Mouse (Mus musculus) large intestine, adult 2 months (tissue): ENCODE results near the gene Gart. TPM values are rescaled to one million over a fixed set of nuclear protein-coding genes. Genes with fewer than 3 reads are reported as not detected.
"Not testable (repeated sequence)": the region's sequence is repeated elsewhere in the genome, so short reads cannot be mapped to it uniquely, and the experiment has no call there.

Experiments
- DNase-seq: peaks from one replicate; pipeline ENCODE4 v3.0.0-alpha.2; 2012; ENCODE audit warnings: low read depth, low spot score
- WGBS: fragments of 180-500 bp; shearing (Covaris S2); methylation state at CpG from one replicate; pipeline ENCODE4 v1.1.7; 2018; 5-methylcytosine and 5-hydroxymethylcytosine counted together
- polyA plus RNA-seq: library from polyadenylated mRNA; depleted of rRNA; stranded (reverse); fragments of >200 nt; gene quantifications from 2 replicates; pipeline ENCODE4 v1.2.3, GENCODE M21; 2012

Gart gene
- polyA plus RNA-seq, 1 experiment: 36.5 TPM

GRCm38 (mm10) chr16:91649781-91650180 is 3.0 kb upstream of the Gart start:
- DNase-seq: no peak

- no peak for DNase-seq
- WGBS: 14% methylated on average over 3 of the region's 3 CpGs
These were observed 2.5 kb upstream of the Gart start for GRCm38 (mm10) chr16:91649246-91649645.

GRCm38 (mm10) chr16:91648220-91648550 is 1.4 kb upstream of the Gart start:
- no peak for DNase-seq
- under 1% methylated on average over 25 of the region's 25 CpGs for WGBS

- peak; percentile 92 for DNase-seq
- under 1% methylated on average over 70 of the region's 70 CpGs for WGBS
These were observed 888 bp upstream of the Gart start, which contains the start of gene Son for GRCm38 (mm10) chr16:91647461-91648219. Son (plus strand) TSS chr16:91647506.

GRCm38 (mm10) chr16:91645995-91646602 is 653 bp downstream of the Gart start:
- 2% methylated on average over 11 of the region's 11 CpGs for WGBS

GRCm38 (mm10) chr16:91645420-91645819 is 1.3 kb downstream of the Gart start:
- DNase-seq: not testable (repeated sequence)
- WGBS: 0% methylated on average over 1 of the region's 2 CpGs

More at GRCm38 (mm10) chr16:91645995-91646602, 653 bp downstream of the Gart start:
- no peak for DNase-seq

GRCm38 (mm10) chr16:91644901-91645300 is 1.9 kb downstream of the Gart start:
- no peak for DNase-seq
- 83% methylated on average over 2 of the region's 2 CpGs for WGBS

- no peak for DNase-seq
- 90% methylated on average over 8 of the region's 8 CpGs for WGBS
These were observed 6.6 kb downstream of the Gart start for GRCm38 (mm10) chr16:91640171-91640570.

- no peak for DNase-seq
- WGBS: 97% methylated on average over 2 of the region's 2 CpGs
These were observed 7.1 kb downstream of the Gart start for GRCm38 (mm10) chr16:91639636-91640035.

- 94% methylated on average over 5 of the region's 5 CpGs for WGBS
- DNase-seq: no peak
These were observed 7.6 kb downstream of the Gart start for GRCm38 (mm10) chr16:91639161-91639560.

GRCm38 (mm10) chr16:91633641-91634040 is 13.1 kb downstream of the Gart start:
- WGBS: 85% methylated on average over 12 of the region's 12 CpGs
- DNase-seq: no peak

GRCm38 (mm10) chr16:91632940-91633339 is 13.8 kb downstream of the Gart start:
- WGBS: 92% methylated on average over 7 of the region's 7 CpGs

GRCm38 (mm10) chr16:91632439-91632838 is 14.3 kb downstream of the Gart start:
- 81% methylated on average over 5 of the region's 5 CpGs for WGBS
- no peak for DNase-seq

More at GRCm38 (mm10) chr16:91632940-91633339, 13.8 kb downstream of the Gart start:
- no peak for DNase-seq

- 73% methylated on average over 1 of the region's 1 CpGs for WGBS
These were observed 16.2 kb downstream of the Gart start for GRCm38 (mm10) chr16:91630584-91630983.

GRCm38 (mm10) chr16:91629749-91630148 is 17.0 kb downstream of the Gart start:
- 94% methylated on average over 4 of the region's 4 CpGs for WGBS
- no peak for DNase-seq

More at GRCm38 (mm10) chr16:91630584-91630983, 16.2 kb downstream of the Gart start:
- no peak for DNase-seq

- WGBS: 86% methylated on average over 3 of the region's 3 CpGs
- no peak for DNase-seq
These were observed 18.1 kb downstream of the Gart start for GRCm38 (mm10) chr16:91628673-91629072.

- DNase-seq: no peak
- 86% methylated on average over 7 of the region's 7 CpGs for WGBS
These were observed 18.9 kb downstream of the Gart start for GRCm38 (mm10) chr16:91627831-91628230.

GRCm38 (mm10) chr16:91623074-91623473 is 23.7 kb downstream of the Gart start:
- 94% methylated on average over 9 of the region's 9 CpGs for WGBS
- no peak for DNase-seq

GRCm38 (mm10) chr16:91620991-91621390 is 25.8 kb downstream of the Gart start:
- no peak for DNase-seq
- 72% methylated on average over 11 of the region's 11 CpGs for WGBS

GRCm38 (mm10) chr16:91620185-91620584 is 26.6 kb downstream of the Gart start:
- WGBS: 94% methylated on average over 5 of the region's 5 CpGs
- DNase-seq: no peak
